Mouse (Mus musculus): ENCODE measurements around the gene Ppp6c. TPM values are rescaled to one million over a fixed set of nuclear protein-coding genes. Genes with fewer than 3 reads are reported as not detected.
"Not testable (repeated sequence)": the region's sequence is repeated elsewhere in the genome, so short reads cannot be mapped to it uniquely, and the experiment has no call there.

Gene Ppp6c
- polyA plus RNA-seq (2012; rRNA removed), result 24.9 and 32.6 TPM in 2 replicates

GRCm38 (mm10) chr2:39226019-39226640 lies at the start of gene Ppp6c:
Gene Ppp6c, minus strand, starts transcription at chr2:39226451.
- Histone ChIP-seq H3K27ac (ENCODE audit: insufficient read depth, low read depth, low read length) (peak within 1 kb of the TSS; percentile 92), H3K27me3 (replicated peaks; ENCODE audit: control insufficient read depth, insufficient read depth, low read length) (no peaks in the 10 kb centered on the region), H3K36me3 (ENCODE audit: control insufficient read depth, insufficient read depth, low read length) (no peaks in the 10 kb centered on the region), H3K4me3 (ENCODE audit: insufficient read depth, low read depth, low read length) (peak within 1 kb of the TSS; percentile 95), H3K4me1 (ENCODE audit: control insufficient read depth, insufficient read depth, low read length) (no peaks in the 10 kb centered on the region; the same call in 1 of the 2 replicates)
- under 1% methylated on average over 56 of the region's 56 CpGs for WGBS
- peak; percentile 71 for TF ChIP-seq POLR2A (IDR thresholded peaks at IDR 0.05; ENCODE audit: low read depth, low read length)
- TF ChIP-seq CTCF (conservative IDR thresholded peaks at IDR 0.05; ENCODE audit: insufficient read depth, insufficient read length, low read depth, low read length), result no peak
- peak; percentile 98 for DNase-seq

GRCm38 (mm10) chr2:39268357-39268756 lies 42.1 kb upstream of the Ppp6c start:
- no peaks in the 10 kb centered on the region for H3K27me3 ChIP-seq (replicated peaks; ENCODE audit: control insufficient read depth, insufficient read depth, low read length)
- DNase-seq, result peak; percentile 20
- TF ChIP-seq CTCF (conservative IDR thresholded peaks at IDR 0.05; ENCODE audit: insufficient read depth, insufficient read length, low read depth, low read length) (peak; percentile 38; the same call in 1 of the 2 replicates), POLR2A (IDR thresholded peaks at IDR 0.05; ENCODE audit: low read depth, low read length) (no peak)
- H3K27ac ChIP-seq (ENCODE audit: insufficient read depth, low read depth, low read length), result no peak overlapping the region
- H3K36me3 ChIP-seq (ENCODE audit: control insufficient read depth, insufficient read depth, low read length), result no peaks in the 10 kb centered on the region
- H3K4me3 ChIP-seq (ENCODE audit: insufficient read depth, low read depth, low read length), result no peak overlapping the region
- WGBS, result 34% methylated on average over 3 of the region's 3 CpGs
- no peaks in the 10 kb centered on the region for H3K4me1 ChIP-seq (ENCODE audit: control insufficient read depth, insufficient read depth, low read length)

GRCm38 (mm10) chr2:39252275-39252674 lies 26.0 kb upstream of the Ppp6c start:
- 93% methylated on average over 11 of the region's 11 CpGs for WGBS
- H3K4me3 ChIP-seq (ENCODE audit: insufficient read depth, low read depth, low read length); DNase-seq; H3K36me3 ChIP-seq (ENCODE audit: control insufficient read depth, insufficient read depth, low read length); H3K27me3 ChIP-seq (replicated peaks; ENCODE audit: control insufficient read depth, insufficient read depth, low read length); H3K27ac ChIP-seq (ENCODE audit: insufficient read depth, low read depth, low read length); H3K4me1 ChIP-seq (ENCODE audit: control insufficient read depth, insufficient read depth, low read length): not testable (repeated sequence)

- not testable (repeated sequence) for H3K4me3 ChIP-seq (ENCODE audit: insufficient read depth, low read depth, low read length); DNase-seq; H3K27me3 ChIP-seq (replicated peaks; ENCODE audit: control insufficient read depth, insufficient read depth, low read length); H3K36me3 ChIP-seq (ENCODE audit: control insufficient read depth, insufficient read depth, low read length); H3K4me1 ChIP-seq (ENCODE audit: control insufficient read depth, insufficient read depth, low read length); H3K27ac ChIP-seq (ENCODE audit: insufficient read depth, low read depth, low read length)
- WGBS, result 91% methylated on average over 10 of the region's 11 CpGs
Observed at GRCm38 (mm10) chr2:39246862-39247261, 20.6 kb upstream of the Ppp6c start.

GRCm38 (mm10) chr2:39226731-39227130 lies 480 bp upstream of the Ppp6c start:
- no peaks in the 10 kb centered on the region for H3K36me3 ChIP-seq (ENCODE audit: control insufficient read depth, insufficient read depth, low read length)
- H3K27me3 ChIP-seq (replicated peaks; ENCODE audit: control insufficient read depth, insufficient read depth, low read length), result no peaks in the 10 kb centered on the region
- no peak for DNase-seq
- no peak overlapping the region for H3K4me3 ChIP-seq (ENCODE audit: insufficient read depth, low read depth, low read length)
- H3K4me1 ChIP-seq (ENCODE audit: control insufficient read depth, insufficient read depth, low read length), result no peaks in the 10 kb centered on the region; the same call in 1 of the 2 replicates
- TF ChIP-seq CTCF (conservative IDR thresholded peaks at IDR 0.05; ENCODE audit: insufficient read depth, insufficient read length, low read depth, low read length) (no peak), POLR2A (IDR thresholded peaks at IDR 0.05; ENCODE audit: low read depth, low read length) (no peak)
- no peak overlapping the region for H3K27ac ChIP-seq (ENCODE audit: insufficient read depth, low read depth, low read length)
- WGBS, result 35% methylated on average over 3 of the region's 3 CpGs

GRCm38 (mm10) chr2:39225331-39226018 lies 776 bp downstream of the Ppp6c start:
- not testable (repeated sequence) for H3K4me1 ChIP-seq (ENCODE audit: control insufficient read depth, insufficient read depth, low read length); H3K36me3 ChIP-seq (ENCODE audit: control insufficient read depth, insufficient read depth, low read length); H3K27me3 ChIP-seq (replicated peaks; ENCODE audit: control insufficient read depth, insufficient read depth, low read length)
- Histone ChIP-seq H3K4me3 (ENCODE audit: insufficient read depth, low read depth, low read length) (peak overlapping the region; percentile 95), H3K27ac (ENCODE audit: insufficient read depth, low read depth, low read length) (peak overlapping the region; percentile 92)
- peak; percentile 40 for DNase-seq
- 2% methylated on average over 35 of the region's 36 CpGs for WGBS

GRCm38 (mm10) chr2:39224621-39225020 lies 1.6 kb downstream of the Ppp6c start:
- Histone ChIP-seq H3K4me1 (ENCODE audit: control insufficient read depth, insufficient read depth, low read length) (no peaks in the 10 kb centered on the region; the same call in 1 of the 2 replicates), H3K27ac (ENCODE audit: insufficient read depth, low read depth, low read length) (no peak overlapping the region), H3K27me3 (replicated peaks; ENCODE audit: control insufficient read depth, insufficient read depth, low read length) (no peaks in the 10 kb centered on the region), H3K4me3 (ENCODE audit: insufficient read depth, low read depth, low read length) (no peak overlapping the region), H3K36me3 (ENCODE audit: control insufficient read depth, insufficient read depth, low read length) (no peaks in the 10 kb centered on the region)
- no peak for TF ChIP-seq CTCF (conservative IDR thresholded peaks at IDR 0.05; ENCODE audit: insufficient read depth, insufficient read length, low read depth, low read length)
- no peak for TF ChIP-seq POLR2A (IDR thresholded peaks at IDR 0.05; ENCODE audit: low read depth, low read length)
- DNase-seq, result no peak

Measured in kidney, adult 2 months (tissue).